Mouse (Mus musculus) ovary, postnatal 14 days (tissue): ENCODE results near the gene Olfr229.
"Not testable (repeated sequence)": the region's sequence is repeated elsewhere in the genome, so short reads cannot be mapped to it uniquely, and the experiment has no call there.

Experiments
- DNase-seq: peaks from one replicate; pipeline ENCODE4 v3.0.0; 2022; ENCODE audit warnings: low spot score

Olfr229 gene

DNA sequence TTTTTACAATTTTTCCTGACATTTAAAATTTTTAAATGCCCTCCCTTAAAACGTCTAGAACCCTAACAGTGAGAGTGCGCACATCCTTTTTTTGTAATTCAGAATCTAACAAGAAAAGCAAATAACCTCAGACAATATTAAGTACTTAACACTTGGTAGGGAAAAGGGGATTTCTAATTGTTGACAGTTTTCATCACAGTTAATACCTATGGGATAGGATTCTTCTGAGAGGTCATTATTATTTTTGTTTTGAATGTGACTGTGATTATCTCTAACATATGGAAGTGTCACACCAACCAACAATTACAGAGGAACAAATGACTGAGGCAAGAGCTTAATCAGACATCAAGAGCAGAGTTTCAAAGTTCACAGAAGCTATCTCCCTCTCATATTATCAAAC lies at the start of gene Olfr229:
Olfr229 (plus strand) TSS at position 301 of the 400 bp plus-strand sequence.
- no peak for DNase-seq

- no peak for DNase-seq
These were observed 41.0 kb upstream of the Olfr229 start, which contains the start of gene Olfr972 for GRCm38 (mm10) chr9:39866122-39866521. Gene Olfr972, plus strand, starts transcription at chr9:39866422.

GRCm38 (mm10) chr9:39871986-39872385 lies 35.1 kb upstream of the Olfr229 start:
- DNase-seq, result not testable (repeated sequence)

- not testable (repeated sequence) for DNase-seq
These were observed 29.4 kb upstream of the Olfr229 start for GRCm38 (mm10) chr9:39877541-39878396.

GRCm38 (mm10) chr9:39905106-39905505 lies 2.0 kb upstream of the Olfr229 start:
- DNase-seq, result no peak

DNA sequence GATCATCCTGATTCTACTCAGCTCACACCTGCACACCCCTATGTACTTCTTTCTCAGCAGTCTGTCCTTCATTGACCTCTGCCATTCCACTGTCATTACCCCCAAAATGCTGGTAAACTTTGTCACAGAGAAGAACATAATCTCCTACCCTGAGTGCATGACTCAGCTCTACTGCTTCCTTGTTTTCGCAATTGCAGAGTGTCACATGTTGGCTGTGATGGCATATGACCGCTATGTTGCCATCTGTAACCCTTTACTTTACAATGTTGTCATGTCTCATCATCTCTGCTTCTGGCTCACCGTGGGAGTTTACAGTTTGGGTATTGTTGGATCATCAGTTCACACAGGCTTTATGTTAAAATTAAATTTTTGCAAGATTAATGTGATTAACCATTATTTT lies 2.8 kb downstream of the Olfr229 start:
- no peak for DNase-seq

GRCm38 (mm10) chr9:39927975-39928836 lies 21.1 kb downstream of the Olfr229 start:
- not testable (repeated sequence) for DNase-seq

DNA sequence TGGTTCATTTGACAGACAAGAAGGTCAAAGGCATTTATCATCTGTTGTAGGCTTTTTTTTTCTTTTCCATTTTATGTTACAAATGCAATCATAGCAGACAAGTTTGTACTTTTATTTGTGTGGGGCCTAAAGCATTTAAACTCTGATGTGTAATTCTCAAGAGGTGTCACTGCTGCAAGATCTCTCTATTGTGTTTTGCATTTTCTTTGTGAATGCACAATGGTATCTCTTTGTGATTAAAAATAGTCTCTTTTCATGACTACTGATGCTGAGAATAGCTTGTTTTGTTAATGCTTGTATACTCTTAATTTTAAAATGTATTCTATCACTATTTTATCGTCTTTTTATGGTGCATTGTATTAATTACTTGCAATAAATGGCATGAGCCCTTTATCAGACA lies 21.7 kb downstream of the Olfr229 start:
- DNase-seq, result not testable (repeated sequence)

DNA sequence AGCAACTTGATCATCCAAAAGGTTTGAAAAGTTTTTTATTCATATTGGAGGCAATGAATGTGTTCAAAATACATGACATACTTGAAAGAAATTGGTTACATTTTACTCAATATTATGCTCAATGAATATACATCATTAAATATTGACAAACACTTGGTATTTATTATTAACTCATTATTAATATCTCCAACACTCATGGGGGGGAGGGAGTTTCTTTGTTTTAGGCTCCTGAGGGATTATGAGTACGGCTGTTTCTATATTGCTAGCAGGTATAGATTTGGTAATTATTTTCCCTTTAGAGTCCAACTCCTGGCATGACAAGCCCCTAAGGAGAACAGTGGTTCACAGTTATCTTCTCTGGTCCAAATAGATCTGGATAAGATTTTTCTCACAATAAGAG lies 30.1 kb downstream of the Olfr229 start, which contains the start of gene Olfr974:
Olfr974 (plus strand) TSS at position 301 of the 400 bp plus-strand sequence.
- no peak for DNase-seq

- no peak for DNase-seq
These were observed 44.8 kb downstream of the Olfr229 start, which contains the start of gene Olfr975 for GRCm38 (mm10) chr9:39951946-39952345. Gene Olfr975, minus strand, starts transcription at chr9:39952046.

- not testable (repeated sequence) for DNase-seq
These were observed 53.9 kb downstream of the Olfr229 start, which contains the start of gene Olfr976 for GRCm38 (mm10) chr9:39961033-39961432. Gene Olfr976, minus strand, starts transcription at chr9:39961133.
